Mouse (Mus musculus): ENCODE data around the gene Btd. TPM values are rescaled to one million over a fixed set of nuclear protein-coding genes. Genes with fewer than 3 reads are reported as not detected.

Gene Btd
- total RNA-seq, 2 experiments from 2014 or later: 9.6 TPM

DNA sequence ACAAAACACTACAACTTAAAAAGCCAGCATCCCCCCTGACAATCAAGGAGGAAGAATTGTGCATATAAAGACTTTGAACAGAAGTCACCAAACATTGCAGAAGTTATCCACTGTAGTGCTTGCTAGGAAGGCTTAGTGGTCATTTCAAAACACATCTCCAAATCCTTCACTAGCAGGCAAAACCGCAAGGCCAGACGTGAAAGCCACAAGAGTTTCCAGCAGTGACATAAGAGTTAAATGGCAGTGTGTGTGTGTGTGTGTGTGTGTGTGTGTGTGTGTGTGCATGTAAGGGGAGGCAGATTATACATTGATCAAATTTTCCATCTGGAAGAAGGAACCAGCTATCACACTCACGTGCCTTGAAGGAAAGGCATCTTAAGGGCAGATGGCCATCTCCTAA, 22.8 kb upstream of the Btd start:
- H3K27ac ChIP-seq: no peak overlapping the region
- H3K4me3 ChIP-seq: no peak overlapping the region
- no peak for TF ChIP-seq CTCF (conservative IDR thresholded peaks at IDR 0.05)
- DNase-seq (ENCODE audit: low spot score in 2 of 2): no peak

GRCm38 (mm10) chr14:31620591-31621223, 20.1 kb upstream of the Btd start:
- no peak overlapping the region for H3K4me3 ChIP-seq
- no peak for TF ChIP-seq CTCF (conservative IDR thresholded peaks at IDR 0.05)
- no peak for DNase-seq (ENCODE audit: low spot score in 2 of 2)
- no peak overlapping the region for H3K27ac ChIP-seq

- H3K4me3 ChIP-seq: no peak overlapping the region
- no peak for DNase-seq (ENCODE audit: low spot score in 2 of 2)
Measured at GRCm38 (mm10) chr14:31622748-31623147, 18.1 kb upstream of the Btd start.

DNA sequence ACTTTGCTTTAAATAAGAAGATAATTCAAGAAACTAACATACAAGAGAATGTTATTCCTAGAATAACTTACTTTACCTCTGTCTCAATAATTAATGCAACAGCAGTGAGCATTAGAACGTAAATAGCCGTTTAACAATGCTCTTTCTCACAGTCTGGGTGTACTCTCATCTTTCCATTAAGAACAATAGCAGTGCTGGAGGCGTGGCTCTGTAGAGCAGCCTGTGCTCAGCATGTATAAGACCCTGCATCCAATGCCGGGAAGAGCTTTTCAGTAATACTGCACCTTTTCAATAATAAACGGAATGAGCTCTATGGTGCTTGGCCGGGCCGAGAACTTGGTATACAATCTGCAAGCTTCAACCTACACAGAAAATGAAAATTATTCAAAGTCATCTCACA, 10.2 kb upstream of the Btd start:
- no peak overlapping the region for H3K4me3 ChIP-seq
- DNase-seq (ENCODE audit: low spot score in 2 of 2): no peak
- no peak overlapping the region for H3K27ac ChIP-seq
- TF ChIP-seq CTCF (conservative IDR thresholded peaks at IDR 0.05): no peak

More at GRCm38 (mm10) chr14:31622748-31623147, 18.1 kb upstream of the Btd start:
- no peak for TF ChIP-seq CTCF (conservative IDR thresholded peaks at IDR 0.05)
- no peak overlapping the region for H3K27ac ChIP-seq

DNA sequence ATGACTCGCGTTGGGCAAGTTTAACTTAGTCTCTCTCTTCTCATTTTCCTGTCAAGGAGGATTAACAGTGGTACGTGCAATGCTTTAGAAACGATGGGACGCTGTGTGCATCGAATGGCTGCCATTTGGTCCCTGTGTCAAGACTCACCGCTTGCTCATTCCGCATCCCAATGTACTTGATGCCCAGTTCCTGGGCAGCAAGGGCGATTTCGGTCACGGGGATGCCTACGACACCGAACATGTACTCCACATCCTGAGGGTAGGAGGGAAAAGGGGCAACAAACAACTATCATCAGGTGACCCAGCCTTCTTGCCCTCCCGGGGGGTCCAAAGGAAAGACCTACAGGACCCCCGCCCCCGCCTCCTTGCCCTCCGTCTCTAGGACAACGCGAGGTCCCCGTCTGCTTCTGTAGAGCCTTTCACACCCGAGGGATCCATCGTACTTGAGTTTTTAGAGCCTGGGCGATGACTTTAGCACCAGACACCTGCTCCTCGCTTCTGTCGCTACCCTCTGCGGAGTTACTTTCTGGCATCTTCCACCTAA, 410 bp upstream of the Btd start, which contains the start of gene Gm49387:
TSS of gene Gm49387 (minus strand) at position 533 of the 544 bp plus-strand sequence.
- DNase-seq (ENCODE audit: low spot score in 2 of 2): no peak

GRCm38 (mm10) chr14:31641506-31642155, 803 bp downstream of the Btd start:
- Histone ChIP-seq H3K27ac (peak overlapping the region; percentile 87), H3K4me3 (peak overlapping the region; percentile 71)
- DNase-seq (ENCODE audit: low spot score in 2 of 2): no peak
- no peak for TF ChIP-seq CTCF (conservative IDR thresholded peaks at IDR 0.05)

More for the DNA sequence above, 410 bp upstream of the Btd start, which contains the start of gene Gm49387:
- Histone ChIP-seq H3K4me3 (peak within 1 kb of the TSS; percentile 71), H3K27ac (peak within 1 kb of the TSS; percentile 87)
- TF ChIP-seq CTCF (conservative IDR thresholded peaks at IDR 0.05): no peak

DNA sequence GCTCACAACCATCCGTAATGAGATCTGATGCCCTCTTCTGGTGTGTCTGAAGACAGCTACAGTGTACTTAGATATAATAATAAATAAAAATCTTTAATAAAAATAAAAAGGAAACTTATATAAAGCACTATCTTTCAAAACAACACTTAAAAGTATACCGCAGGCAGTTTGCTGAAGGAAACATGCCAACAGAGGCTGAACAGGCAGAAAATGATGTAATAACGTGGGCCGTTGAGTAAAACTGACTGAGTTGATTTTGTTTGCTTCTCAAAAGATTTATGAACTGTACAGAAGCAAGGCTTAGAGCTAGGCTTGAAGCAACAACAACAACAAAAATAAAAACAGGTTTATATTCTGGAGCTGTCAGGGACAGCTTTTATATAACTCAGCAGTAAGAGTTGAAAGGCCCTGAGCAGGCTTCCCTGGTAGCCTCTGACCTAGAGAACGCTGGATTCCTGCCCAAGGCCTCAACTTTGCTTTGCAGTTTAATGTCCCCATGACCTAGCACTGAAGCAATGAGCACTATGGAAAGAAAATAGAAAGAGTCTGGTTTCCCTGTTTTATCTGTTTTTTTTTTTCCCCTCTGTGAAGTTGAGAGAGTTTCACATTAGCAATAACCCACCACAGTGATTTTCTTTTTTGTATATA, 3.5 kb downstream of the Btd start:
- Histone ChIP-seq H3K4me3 (no peak overlapping the region), H3K27ac (no peak overlapping the region)
- TF ChIP-seq CTCF (conservative IDR thresholded peaks at IDR 0.05): no peak
- DNase-seq (ENCODE audit: low spot score in 2 of 2): no peak

GRCm38 (mm10) chr14:31644931-31645547, 4.2 kb downstream of the Btd start:
- DNase-seq (ENCODE audit: low spot score in 2 of 2): no peak
- TF ChIP-seq CTCF (conservative IDR thresholded peaks at IDR 0.05): peak; percentile 75
- Histone ChIP-seq H3K27ac (no peak overlapping the region), H3K4me3 (no peak overlapping the region)

DNA sequence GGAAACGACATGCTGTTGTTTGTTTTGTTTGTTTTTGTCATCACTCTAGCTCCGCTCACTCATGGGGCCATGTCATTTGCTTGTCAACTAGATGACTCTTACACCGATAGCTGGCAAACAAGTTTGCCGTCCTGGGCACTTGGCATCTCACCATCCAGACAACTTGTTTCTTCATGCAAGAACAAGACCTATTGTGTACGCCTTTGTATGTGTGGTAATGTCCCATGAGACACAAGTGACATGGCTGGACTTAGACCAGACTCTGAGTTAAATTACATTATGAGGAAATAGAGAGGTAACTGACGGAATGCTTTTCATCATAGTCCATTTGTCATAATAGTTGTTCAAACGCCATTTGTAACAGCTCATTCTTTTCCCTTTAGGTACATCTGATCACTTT, 5.1 kb downstream of the Btd start:
- Histone ChIP-seq H3K4me3 (no peak overlapping the region), H3K27ac (no peak overlapping the region)
- TF ChIP-seq CTCF (conservative IDR thresholded peaks at IDR 0.05): no peak
- no peak for DNase-seq (ENCODE audit: low spot score in 2 of 2)

DNA sequence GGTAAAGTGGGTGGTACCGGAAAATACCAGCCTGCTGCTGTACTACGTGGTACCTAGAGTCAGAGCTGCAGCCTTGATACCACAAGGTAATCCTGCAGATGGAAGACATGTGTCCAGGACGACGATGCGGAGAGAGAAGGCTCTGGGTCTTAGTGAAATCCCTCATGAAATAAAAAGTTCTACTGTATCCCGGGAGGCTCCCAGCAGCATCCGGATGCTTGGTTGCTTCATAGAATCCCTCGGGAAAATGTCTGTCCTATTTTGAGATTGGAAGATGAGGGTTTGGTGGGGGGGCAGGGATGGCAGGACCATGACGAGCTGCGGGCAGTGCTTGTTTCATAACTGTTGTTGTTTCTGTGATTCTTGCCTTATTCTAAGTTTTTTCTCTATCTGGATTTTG, 7.2 kb downstream of the Btd start:
- Histone ChIP-seq H3K27ac (no peak overlapping the region), H3K4me3 (no peak overlapping the region)
- DNase-seq (ENCODE audit: low spot score in 2 of 2): no peak
- no peak for TF ChIP-seq CTCF (conservative IDR thresholded peaks at IDR 0.05)

DNA sequence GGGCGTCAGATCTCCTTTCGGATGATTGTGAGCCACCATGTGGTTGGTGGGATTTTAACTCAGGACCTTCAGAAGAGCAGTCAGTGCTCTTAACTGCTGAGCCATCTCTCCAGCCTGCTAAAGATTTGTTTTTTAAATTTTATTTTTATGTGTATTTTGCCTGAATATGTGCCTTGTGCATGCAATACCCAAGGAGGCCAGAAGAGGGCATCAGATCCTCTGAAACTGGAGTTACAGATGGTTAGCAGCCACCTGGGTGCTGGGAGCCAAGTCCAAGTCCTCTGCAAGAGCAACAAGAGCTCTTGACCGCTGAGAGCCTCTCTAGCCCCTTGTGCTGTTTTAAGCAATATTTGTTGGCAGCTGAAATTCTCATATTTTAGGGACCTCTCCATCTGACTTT, 9.5 kb downstream of the Btd start:
- no peak for DNase-seq (ENCODE audit: low spot score in 2 of 2)
- Histone ChIP-seq H3K27ac (no peak overlapping the region), H3K4me3 (no peak overlapping the region)
- peak; percentile 60 for TF ChIP-seq CTCF (conservative IDR thresholded peaks at IDR 0.05)

- TF ChIP-seq CTCF (conservative IDR thresholded peaks at IDR 0.05): no peak
- no peak overlapping the region for H3K27ac ChIP-seq
- no peak for DNase-seq (ENCODE audit: low spot score in 2 of 2)
- H3K4me3 ChIP-seq: no peak overlapping the region
Measured at GRCm38 (mm10) chr14:31651206-31651605, 10.4 kb downstream of the Btd start.

GRCm38 (mm10) chr14:31652106-31652505, 11.3 kb downstream of the Btd start:
- DNase-seq (ENCODE audit: low spot score in 2 of 2): no peak
- H3K4me3 ChIP-seq: no peak overlapping the region
- no peak overlapping the region for H3K27ac ChIP-seq
- no peak for TF ChIP-seq CTCF (conservative IDR thresholded peaks at IDR 0.05)

Data from layer of hippocampus, adult 2 months (tissue).